Mouse (Mus musculus) liver, embryonic 14.5 days (tissue): ENCODE results near the gene Ddx46. TPM values are rescaled to one million over a fixed set of nuclear protein-coding genes. Genes with fewer than 3 reads are reported as not detected.
A peak's percentile ranks its signal among the peaks of the same experiment; 100 is the strongest.
"Not testable (repeated sequence)": the region's sequence is repeated elsewhere in the genome, so short reads cannot be mapped to it uniquely, and the experiment has no call there.

ENCODE experiments used
- ATAC-seq: fragments of 200-750 bp; cut with Nextera tagmentation; 2 replicates; pipeline ENCODE4 v1.8.0; 2017; ENCODE audit warnings: moderate number of reproducible peaks, mild to moderate bottlenecking, moderate library complexity; ENCODE audit not compliant: insufficient read depth
- DNase-seq, 3 experiments: peaks; one replicate each; pipeline ENCODE4 v3.0.0-alpha.2; 2012 to 2013; ENCODE audit warnings: low read depth in 3 of 3, low spot score in 3 of 3
- H3K27ac ChIP-seq: fragments of 300-500 bp; sonication (generic); 2 replicates; pipeline ENCODE4 v1.5.1; 2014; ENCODE audit warnings: moderate library complexity, mild to moderate bottlenecking, control low read depth, inconsistent platforms
- H3K27me3 ChIP-seq: fragments of 300-500 bp; sonication (generic); 2 replicates; pipeline ENCODE4 v1.6.1; 2014; ENCODE audit warnings: mild to moderate bottlenecking, low read length, moderate library complexity; ENCODE audit not compliant: control insufficient read depth, insufficient read depth
- H3K36me3 ChIP-seq: fragments of 300-500 bp; sonication (generic); replicated peaks from 2 replicates; pipeline ENCODE4 v1.6.1; 2014; ENCODE audit warnings: low read depth; ENCODE audit not compliant: control insufficient read depth, insufficient read depth
- H3K4me1 ChIP-seq, 2 experiments: fragments of 200-500 bp in 1 of 2; fragments of 300-500 bp in 1 of 2; sonication (generic) in 1 of 2; replicated peaks; 2 replicates each; pipeline ENCODE4 v1.6.1; 2012 to 2014; ENCODE audit warnings: antibody characterized with exemption in 1 of 2, inconsistent platforms in 1 of 2, low read length in 1 of 2; ENCODE audit not compliant: control insufficient read depth in 2 of 2, insufficient read depth in 2 of 2
- H3K4me2 ChIP-seq: fragments of 300-500 bp; sonication (generic); 2 replicates; pipeline ENCODE4 v1.6.1; 2014; ENCODE audit warnings: low read depth, mild to moderate bottlenecking, control low read depth, moderate library complexity
- H3K4me3 ChIP-seq, 2 experiments: fragments of 200-500 bp in 1 of 2; fragments of 300-500 bp in 1 of 2; sonication (generic) in 1 of 2; 2 replicates each; pipeline ENCODE4 v1.5.1; 2012 to 2014; ENCODE audit warnings: low read depth in 2 of 2, low read length in 2 of 2, mild to moderate bottlenecking in 2 of 2, control low read depth in 1 of 2, inconsistent platforms in 1 of 2, moderate library complexity in 1 of 2; ENCODE audit not compliant: insufficient read depth in 1 of 2
- H3K9ac ChIP-seq: fragments of 300-500 bp; sonication (generic); replicated peaks from 2 replicates; pipeline ENCODE4 v1.6.1; 2014; ENCODE audit warnings: mild to moderate bottlenecking, control low read depth, moderate library complexity
- H3K9me3 ChIP-seq: fragments of 300-500 bp; sonication (generic); 2 replicates; pipeline ENCODE4 v1.6.1; 2016; ENCODE audit warnings: low read length, mixed read lengths; ENCODE audit not compliant: control insufficient read depth
- CTCF ChIP-seq: IDR thresholded peaks from 2 replicates; pipeline ENCODE4 v1.5.1; 2016; ENCODE audit warnings: antibody characterized with exemption, low read depth, control low read depth
- EP300 ChIP-seq: IDR thresholded peaks from 2 replicates; pipeline ENCODE4 v1.6.1; 2016; ENCODE audit warnings: antibody characterized with exemption, low read depth
- whole genome bisulfite sequencing: fragments of 180-500 bp; shearing (Covaris S2); extraction: QIAGEN DNeasy Blood & Tissue Kit; methylation state at CpG from one replicate; pipeline ENCODE4 v1.1.7; 2014; ENCODE audit not compliant: insufficient replicate concordance; 5-methylcytosine and 5-hydroxymethylcytosine counted together
- polyA plus RNA-seq, 2 experiments: library from polyadenylated mRNA; depleted of rRNA in 1 of 2; stranded (reverse) in 1 of 2; unstranded in 1 of 2; fragments of >200 nt; fragmentation: Nextera tagmentation in 1 of 2; extraction: Ambion mirVana in 1 of 2; gene quantifications; 2 replicates each; pipeline versions ENCODE4 v1.2.1 to v1.2.3; 2012 to 2014

Ddx46 gene
- polyA plus RNA-seq, 2 experiments = 17.4 to 19.3 TPM

DNA sequence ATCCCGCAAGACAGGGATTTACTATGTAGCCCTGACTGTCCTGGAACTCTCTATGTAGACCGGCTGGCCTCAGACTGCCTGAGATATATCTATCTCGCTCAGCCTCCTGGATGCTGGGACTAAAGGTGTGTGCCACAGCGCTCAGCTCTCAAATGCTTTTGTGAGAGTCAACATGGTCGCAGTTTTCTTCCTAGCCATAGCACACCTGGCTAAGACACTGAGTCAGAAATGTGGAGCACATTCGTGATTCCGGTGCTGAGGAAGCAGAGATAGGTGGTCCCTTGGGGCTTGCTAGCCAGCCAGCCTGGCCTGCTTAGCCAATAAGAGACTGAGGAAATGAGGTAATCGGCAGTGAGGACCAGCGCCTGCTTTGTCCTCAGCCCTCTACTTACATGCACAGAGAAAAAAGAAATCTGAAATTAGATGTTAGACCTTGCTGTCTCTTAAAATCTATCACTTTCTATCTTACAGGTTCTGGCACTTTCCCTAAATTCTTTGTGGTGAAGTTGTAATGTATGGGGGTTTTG, 51.3 kb downstream of the Ddx46 start:
- Histone ChIP-seq H3K36me3 (no peaks in the 10 kb centered on the region), H3K27ac (no peak overlapping the region), H3K4me3 (no peak overlapping the region), H3K4me1 (0 out of 4 replicates have a peak, but pooled peaks cover 0 to 2% of the 10 kb centered on the region in 2 experiments), H3K9me3 (no peaks in the 10 kb centered on the region), H3K27me3 (no peaks in the 10 kb centered on the region), H3K4me2 (no peak overlapping the region), H3K9ac (no peak overlapping the region)
- TF ChIP-seq EP300 (no peak), CTCF (no peak)
- DNase-seq (no peak), ATAC-seq (no peak)
- 62% methylated on average over 9 of the region's 9 CpGs for WGBS

DNA sequence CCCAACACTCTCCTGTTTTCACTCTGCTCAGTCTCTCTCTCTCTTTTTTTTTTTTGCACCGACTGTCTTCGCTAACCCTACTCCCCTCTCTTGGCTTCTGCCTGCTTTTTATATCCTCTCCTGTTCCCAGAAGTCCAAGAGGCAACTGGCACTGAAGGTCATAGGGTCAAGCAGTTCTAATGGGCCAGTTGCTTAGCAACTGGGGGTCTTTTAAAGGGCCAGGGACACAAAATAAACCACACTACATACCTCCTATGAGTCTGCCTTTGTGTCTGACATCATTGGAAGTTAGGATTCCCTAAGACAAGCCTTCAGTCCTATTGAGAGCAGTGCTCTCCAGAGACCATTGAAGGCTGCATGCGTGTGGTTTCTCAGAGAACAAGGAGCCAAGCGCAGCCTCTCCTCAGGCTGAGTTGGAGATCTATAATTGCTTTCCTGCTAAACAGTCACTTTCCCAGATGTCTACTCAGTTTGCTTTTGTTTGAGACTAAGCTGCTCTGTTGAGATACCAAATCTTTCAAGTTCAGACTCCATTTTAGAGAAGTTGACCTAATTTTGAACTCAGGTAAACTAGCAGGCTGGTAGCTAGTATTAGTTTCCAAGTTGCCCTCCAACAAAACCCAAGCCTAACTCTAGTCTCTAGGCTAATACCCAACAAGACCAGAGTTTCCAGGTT, 53.2 kb downstream of the Ddx46 start:
- WGBS = 56% methylated on average over 4 of the region's 4 CpGs
- DNase-seq (no peak), ATAC-seq (no peak)
- no peaks in the 10 kb centered on the region for H3K36me3 ChIP-seq
- H3K27me3 ChIP-seq = no peaks in the 10 kb centered on the region
- no peak overlapping the region for H3K4me3 ChIP-seq
- H3K27ac ChIP-seq = no peak overlapping the region
- H3K4me1 ChIP-seq = peaks cover 4 to 6% of the 10 kb centered on the region in 2 experiments; a peak in 3 of 4 replicates
- TF ChIP-seq CTCF (no peak), EP300 (no peak)
- H3K9ac ChIP-seq = no peak overlapping the region
- H3K4me2 ChIP-seq = no peak overlapping the region
- H3K9me3 ChIP-seq = no peaks in the 10 kb centered on the region

DNA sequence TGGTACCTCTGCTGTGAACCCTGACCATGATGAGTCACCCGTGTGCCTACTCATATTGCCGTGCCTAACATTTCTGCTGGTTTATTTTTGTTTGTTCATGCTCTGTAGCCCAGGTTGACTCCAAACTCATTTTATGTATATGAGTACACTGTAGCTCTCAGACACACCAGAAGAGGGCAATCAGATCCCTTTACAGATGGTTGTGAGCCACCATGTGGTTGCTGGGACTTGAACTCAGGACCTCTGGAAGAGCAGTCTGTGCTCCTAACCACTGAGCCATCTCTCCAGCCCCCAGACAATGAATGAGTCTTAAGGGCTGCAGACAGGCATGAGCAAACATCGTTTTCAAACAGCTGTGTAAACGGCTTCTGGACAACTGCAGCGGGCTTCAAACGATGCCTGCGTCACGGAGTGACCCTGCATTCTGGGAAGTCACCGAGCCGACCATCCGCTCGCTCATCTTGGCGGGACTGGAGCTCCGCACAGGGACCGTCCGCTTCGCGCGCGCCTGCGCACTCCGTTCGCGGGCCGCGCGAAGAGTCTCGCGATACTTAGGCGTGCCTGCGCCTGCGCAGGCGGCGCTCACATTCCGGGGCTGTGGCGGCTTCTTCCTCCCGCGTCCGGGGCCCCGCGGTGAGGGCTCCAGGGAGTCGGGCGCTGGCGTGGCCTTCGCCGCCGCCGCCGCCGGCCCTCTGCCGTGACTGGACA, 57.9 kb downstream of the Ddx46 start, which contains the start of gene B230219D22Rik:
B230219D22Rik (plus strand) TSS at position 590 of the 708 bp plus-strand sequence.
- DNase-seq = peak; percentile 84 to 87 (median 84)
- Histone ChIP-seq H3K9ac (peak within 1 kb of the TSS; percentile 91), H3K4me2 (peak within 1 kb of the TSS; percentile 94), H3K9me3 (no peaks in the 10 kb centered on the region), H3K27ac (peak within 1 kb of the TSS; percentile 66), H3K27me3 (no peaks in the 10 kb centered on the region), H3K36me3 (no peaks in the 10 kb centered on the region), H3K4me3 (peak within 1 kb of the TSS; percentile 69 to 88), H3K4me1 (peaks cover 19% of the 10 kb centered on the region in 2 experiments)
- under 1% methylated on average over 51 of the region's 51 CpGs for WGBS
- ATAC-seq = peak; percentile 97
- peak; percentile 30; the same call in 1 of the 2 replicates for TF ChIP-seq CTCF
- peak; percentile 77 for TF ChIP-seq EP300

DNA sequence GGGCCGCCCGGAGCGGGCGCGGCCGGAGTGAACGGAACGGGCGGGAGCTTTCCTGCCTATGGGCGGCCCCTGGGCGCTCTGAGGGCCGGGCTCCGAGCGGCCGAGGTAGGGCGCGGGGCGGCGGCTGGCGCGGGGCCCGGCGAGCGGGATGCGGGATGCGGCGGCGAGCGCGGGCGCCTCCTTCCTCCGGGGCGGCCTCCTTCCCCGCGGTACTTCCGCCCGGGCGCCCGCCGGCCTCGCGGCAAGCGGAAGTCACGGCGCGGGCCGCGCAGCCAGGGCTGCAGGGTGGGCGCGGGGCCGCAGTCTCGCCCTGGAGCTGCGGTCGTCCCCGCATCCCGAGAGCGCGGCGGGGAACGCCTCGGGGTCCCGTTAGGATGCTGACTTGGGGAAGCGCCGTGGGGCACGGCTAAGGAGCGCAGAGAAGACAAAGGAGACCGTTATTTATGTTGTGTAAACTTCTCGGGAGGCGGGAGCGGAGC, 58.5 kb downstream of the Ddx46 start:
- no peak for TF ChIP-seq EP300
- TF ChIP-seq CTCF = no peak
- peak; percentile 76 for ATAC-seq
- Histone ChIP-seq H3K27ac (peak overlapping the region; percentile 66), H3K4me1 (peaks cover 19% of the 10 kb centered on the region in 2 experiments), H3K36me3 (no peaks in the 10 kb centered on the region; the same call in 1 of the 2 replicates), H3K27me3 (no peaks in the 10 kb centered on the region), H3K9ac (peak overlapping the region; percentile 91), H3K4me2 (peak overlapping the region; percentile 94), H3K9me3 (no peaks in the 10 kb centered on the region), H3K4me3 (peak overlapping the region; percentile 69 to 88)
- WGBS = under 1% methylated on average over 62 of the region's 70 CpGs
- no peak for DNase-seq

DNA sequence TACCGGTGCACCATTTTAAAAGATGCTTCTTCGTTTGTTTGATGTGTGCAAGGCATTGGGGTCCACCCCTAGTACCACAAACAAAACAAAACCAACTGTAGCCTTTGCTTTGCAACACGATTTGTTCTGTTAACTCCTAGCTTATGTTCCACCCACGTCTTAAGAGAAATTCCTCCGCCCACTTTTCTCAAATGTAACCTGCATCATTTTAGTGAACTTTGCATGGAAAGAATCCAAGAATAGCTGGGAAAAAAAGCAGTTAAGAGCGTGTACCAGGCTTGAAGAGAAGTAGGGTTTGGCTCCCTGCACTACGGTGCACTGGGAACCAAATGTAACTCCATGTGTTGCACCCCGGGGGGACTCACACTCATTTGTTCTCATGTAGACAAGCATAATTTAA, 59.3 kb downstream of the Ddx46 start:
- no peaks in the 10 kb centered on the region for H3K27me3 ChIP-seq
- no peak for ATAC-seq
- H3K4me2 ChIP-seq = peak overlapping the region; percentile 94
- peak overlapping the region; percentile 69 to 88 for H3K4me3 ChIP-seq
- 9% methylated on average over 8 of the region's 8 CpGs for WGBS
- H3K27ac ChIP-seq = peak overlapping the region; percentile 20
- H3K4me1 ChIP-seq = peaks cover 19% of the 10 kb centered on the region in 2 experiments
- H3K9ac ChIP-seq = peak overlapping the region; percentile 91
- H3K9me3 ChIP-seq = no peaks in the 10 kb centered on the region
- H3K36me3 ChIP-seq = peaks cover 6% of the 10 kb centered on the region
- TF ChIP-seq CTCF = no peak
- no peak for TF ChIP-seq EP300
- no peak for DNase-seq

DNA sequence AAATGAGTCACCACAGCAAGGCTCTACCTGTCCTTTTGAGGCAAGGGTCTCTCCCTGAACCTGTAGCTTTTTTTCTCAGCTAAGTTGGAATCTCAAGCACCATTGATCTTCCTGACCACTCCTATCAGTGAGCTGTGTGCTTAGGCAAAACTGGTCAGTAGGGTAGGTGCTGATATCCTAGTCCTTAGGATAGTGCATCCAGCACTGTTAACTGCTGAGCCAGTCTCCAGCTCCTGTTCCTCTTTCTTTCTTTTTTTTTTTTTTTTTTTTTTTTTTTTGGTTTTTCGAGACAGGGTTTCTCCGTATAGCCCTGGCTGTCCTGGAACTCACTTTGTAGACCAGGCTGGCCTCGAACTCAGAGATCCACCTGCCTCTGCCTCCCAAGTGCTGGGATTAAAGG, 61.2 kb downstream of the Ddx46 start:
- H3K4me1 ChIP-seq = peaks cover 19% of the 10 kb centered on the region in 2 experiments
- H3K27ac ChIP-seq, ATAC-seq, H3K9ac ChIP-seq, H3K9me3 ChIP-seq, DNase-seq, H3K27me3 ChIP-seq, H3K4me3 ChIP-seq, H3K4me2 ChIP-seq: not testable (repeated sequence)
- WGBS = 100% methylated on average over 1 of the region's 3 CpGs
- peaks cover 23% of the 10 kb centered on the region for H3K36me3 ChIP-seq
